Mouse (Mus musculus) 3134 (cell line): ENCODE data around the gene Tvp23a.

Experiments
- DNase-seq: peaks from one replicate; pipeline ENCODE4 v3.0.0-alpha.2; 2011; ENCODE audit warnings: low spot score; ENCODE audit not compliant: insufficient read length; ENCODE audit errors: extremely low read depth

The Tvp23a gene

GRCm38 (mm10) chr16:10398755-10399154, 48.4 kb downstream of the Tvp23a start:
- no peak for DNase-seq

GRCm38 (mm10) chr16:10394699-10395540, 52.2 kb downstream of the Tvp23a start, which contains the start of gene Tekt5:
TSS of gene Tekt5 (minus strand) at chr16:10395490.
- DNase-seq: no peak

GRCm38 (mm10) chr16:10392587-10392986, 54.6 kb downstream of the Tvp23a start:
- no peak for DNase-seq

GRCm38 (mm10) chr16:10388634-10389365, 58.4 kb downstream of the Tvp23a start:
- DNase-seq: no peak

DNA sequence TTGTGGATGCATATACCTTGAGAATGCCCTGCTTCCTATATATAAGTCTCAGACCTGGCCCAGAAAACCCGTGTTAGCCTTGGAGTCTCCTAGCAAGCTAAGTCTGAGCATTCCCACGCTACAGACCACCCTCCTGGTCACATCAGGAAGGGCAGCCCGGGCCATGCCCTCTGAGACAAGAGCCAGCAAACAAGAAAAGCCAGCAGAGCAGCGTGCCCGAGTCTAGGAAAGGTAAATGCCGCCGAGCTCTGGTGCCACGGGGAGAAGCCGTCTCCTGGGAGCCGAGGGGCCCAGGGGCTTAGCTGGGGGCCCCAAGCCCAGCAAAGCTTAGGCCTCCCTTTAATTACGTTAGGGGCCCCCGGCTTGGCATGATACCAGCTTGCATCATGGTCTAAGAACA, 61.9 kb downstream of the Tvp23a start:
- DNase-seq: no peak

GRCm38 (mm10) chr16:10384544-10384943, 62.6 kb downstream of the Tvp23a start:
- no peak for DNase-seq

DNA sequence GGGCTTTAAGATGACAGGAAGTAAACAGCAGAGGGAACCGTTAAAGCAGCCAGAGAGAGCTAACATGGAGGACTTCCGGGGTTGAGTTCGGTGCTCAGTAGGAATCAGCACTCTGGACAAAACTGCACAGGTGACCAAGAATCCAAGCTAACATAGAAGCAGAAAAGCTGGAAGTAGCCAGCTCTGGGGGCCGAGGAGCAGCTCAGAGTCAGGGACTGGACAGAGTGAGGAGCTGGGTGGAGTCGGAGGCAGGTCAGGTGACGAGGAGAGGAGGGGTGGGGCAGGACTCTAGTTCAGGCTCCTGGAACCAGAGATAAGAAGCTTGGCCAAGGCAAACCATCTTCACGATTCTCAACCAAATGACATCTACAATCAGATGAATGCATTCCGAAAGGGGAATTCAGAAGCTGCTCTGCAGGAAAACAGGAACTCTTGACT, 63.1 kb downstream of the Tvp23a start:
- DNase-seq: no peak

DNA sequence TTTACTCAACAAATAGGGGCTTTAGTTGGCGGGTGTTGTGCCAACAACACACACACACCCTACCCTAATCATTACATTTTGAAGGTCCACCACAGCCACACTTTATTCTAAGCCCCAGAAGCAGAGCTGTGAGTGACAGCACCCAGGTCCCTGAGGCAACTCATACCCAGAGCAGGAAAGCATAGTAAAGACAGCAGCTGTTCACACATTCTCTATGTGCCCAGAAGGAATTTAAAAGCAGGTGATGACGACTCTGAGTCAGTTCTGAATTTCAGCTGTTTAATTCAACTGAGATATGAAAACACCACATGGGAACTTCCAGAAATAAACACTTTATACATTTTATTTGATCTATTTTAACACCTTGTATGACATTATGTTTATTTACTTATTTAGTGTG, 67.6 kb downstream of the Tvp23a start:
- DNase-seq: no peak

DNA sequence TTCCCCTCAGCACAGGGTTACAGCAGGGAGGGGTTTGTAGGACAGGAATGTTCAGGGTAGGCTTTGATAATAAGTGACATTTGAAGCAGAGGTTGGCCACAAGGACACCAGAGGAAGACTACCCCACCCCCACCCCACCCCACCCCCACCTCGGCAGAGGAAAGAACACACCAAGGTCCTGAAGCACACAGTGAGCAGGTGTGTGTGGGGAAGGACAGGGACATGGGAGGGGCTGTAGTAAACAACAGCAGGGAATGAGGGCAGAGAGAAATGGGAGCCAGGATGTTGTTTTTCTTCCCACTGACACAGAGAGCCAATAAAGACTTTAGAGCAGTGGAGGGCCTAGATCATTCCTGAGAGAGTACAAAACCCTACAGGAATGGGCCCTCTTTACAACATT, 69.9 kb downstream of the Tvp23a start:
- no peak for DNase-seq

GRCm38 (mm10) chr16:10374254-10375011, 72.7 kb downstream of the Tvp23a start:
- DNase-seq: no peak

- DNase-seq: no peak
Measured at GRCm38 (mm10) chr16:10372372-10372771, 74.8 kb downstream of the Tvp23a start.
